Mouse (Mus musculus): Measurements from ENCODE around the gene Angel1.
A peak's percentile ranks its signal among the peaks of the same experiment; 100 is the strongest.

Gene Angel1

GRCm38 (mm10) chr12:86726120-86726640, at the start of gene Angel1:
Gene Angel1 (minus strand): TSS chr12:86726460.
- DNase-seq (ENCODE audit: low spot score in 2 of 2) = peak; percentile 97 to 98

- DNase-seq (ENCODE audit: low spot score in 2 of 2) = no peak
Measured at GRCm38 (mm10) chr12:86775561-86776280, 49.5 kb upstream of the Angel1 start.

GRCm38 (mm10) chr12:86772551-86772950, 46.3 kb upstream of the Angel1 start:
- no peak for DNase-seq (ENCODE audit: low spot score in 2 of 2)

GRCm38 (mm10) chr12:86771823-86772427, 45.7 kb upstream of the Angel1 start:
- peak; percentile 80 to 93 for DNase-seq (ENCODE audit: low spot score in 2 of 2)

- no peak for DNase-seq (ENCODE audit: low spot score in 2 of 2)
Measured at GRCm38 (mm10) chr12:86770927-86771326, 44.7 kb upstream of the Angel1 start.

GRCm38 (mm10) chr12:86770261-86770670, 44.0 kb upstream of the Angel1 start:
- DNase-seq (ENCODE audit: low spot score in 2 of 2) = no peak

GRCm38 (mm10) chr12:86769819-86770218, 43.6 kb upstream of the Angel1 start:
- DNase-seq (ENCODE audit: low spot score in 2 of 2) = no peak

- peak; percentile 66 to 87 for DNase-seq (ENCODE audit: low spot score in 2 of 2)
Measured at GRCm38 (mm10) chr12:86768986-86769580, 42.8 kb upstream of the Angel1 start.

- DNase-seq (ENCODE audit: low spot score in 2 of 2) = peak in 1 of 2 experiments; percentile 43
Measured at GRCm38 (mm10) chr12:86767868-86768631, 41.8 kb upstream of the Angel1 start.

- DNase-seq (ENCODE audit: low spot score in 2 of 2) = no peak
Measured at GRCm38 (mm10) chr12:86766467-86766866, 40.2 kb upstream of the Angel1 start.

- DNase-seq (ENCODE audit: low spot score in 2 of 2) = no peak
Measured at GRCm38 (mm10) chr12:86764060-86764459, 37.8 kb upstream of the Angel1 start.

GRCm38 (mm10) chr12:86761036-86761435, 34.8 kb upstream of the Angel1 start:
- no peak for DNase-seq (ENCODE audit: low spot score in 2 of 2)

- DNase-seq (ENCODE audit: low spot score in 2 of 2) = no peak
Measured at GRCm38 (mm10) chr12:86734319-86734810, 8.1 kb upstream of the Angel1 start, which contains the start of gene Lrrc74a. Gene Lrrc74a (plus strand): TSS chr12:86734369.

- no peak for DNase-seq (ENCODE audit: low spot score in 2 of 2)
Measured at GRCm38 (mm10) chr12:86725706-86726105, 554 bp downstream of the Angel1 start.

- DNase-seq (ENCODE audit: low spot score in 2 of 2) = no peak
Measured at GRCm38 (mm10) chr12:86724300-86724699, 2.0 kb downstream of the Angel1 start.

- no peak for DNase-seq (ENCODE audit: low spot score in 2 of 2)
Measured at GRCm38 (mm10) chr12:86721453-86721852, 4.8 kb downstream of the Angel1 start.

GRCm38 (mm10) chr12:86719961-86720639, 6.2 kb downstream of the Angel1 start:
- no peak for DNase-seq (ENCODE audit: low spot score in 2 of 2)

GRCm38 (mm10) chr12:86716962-86717361, 9.3 kb downstream of the Angel1 start:
- no peak for DNase-seq (ENCODE audit: low spot score in 2 of 2)

- DNase-seq (ENCODE audit: low spot score in 2 of 2) = peak in 1 of 2 experiments; percentile 64
Measured at GRCm38 (mm10) chr12:86715401-86715800, 10.9 kb downstream of the Angel1 start.

GRCm38 (mm10) chr12:86714026-86714425, 12.2 kb downstream of the Angel1 start:
- no peak for DNase-seq (ENCODE audit: low spot score in 2 of 2)

- DNase-seq (ENCODE audit: low spot score in 2 of 2) = no peak
Measured at GRCm38 (mm10) chr12:86705843-86706242, 20.4 kb downstream of the Angel1 start.

Data from thymus, postnatal 10 days (tissue).